Mouse (Mus musculus): Measurements from ENCODE around the gene Tspan3. TPM values are rescaled to one million over a fixed set of nuclear protein-coding genes. Genes with fewer than 3 reads are reported as not detected.

Tspan3 gene
- polyA plus RNA-seq, 1 experiment = 172 TPM

DNA sequence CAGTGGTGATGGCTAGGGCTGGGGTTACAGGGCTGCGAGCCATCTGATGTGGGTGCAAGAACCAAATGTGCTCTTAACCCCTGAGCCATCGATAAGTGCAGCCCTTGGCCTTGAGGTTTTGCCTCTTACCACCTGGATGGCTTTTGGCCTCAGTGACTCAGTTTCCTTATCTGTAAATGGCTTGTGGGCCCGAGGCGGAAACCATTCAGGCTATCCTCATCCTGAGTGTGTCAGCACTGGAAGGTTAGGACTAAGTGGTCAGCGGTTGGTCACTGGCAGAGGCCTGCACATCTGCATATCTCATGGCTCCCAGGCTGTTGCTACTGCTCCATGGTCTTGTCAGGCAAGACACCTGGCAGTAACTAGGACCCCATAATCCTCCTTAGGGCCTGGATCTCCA, 47.2 kb downstream of the Tspan3 start:
- DNase-seq (ENCODE audit: low spot score) = no peak

DNA sequence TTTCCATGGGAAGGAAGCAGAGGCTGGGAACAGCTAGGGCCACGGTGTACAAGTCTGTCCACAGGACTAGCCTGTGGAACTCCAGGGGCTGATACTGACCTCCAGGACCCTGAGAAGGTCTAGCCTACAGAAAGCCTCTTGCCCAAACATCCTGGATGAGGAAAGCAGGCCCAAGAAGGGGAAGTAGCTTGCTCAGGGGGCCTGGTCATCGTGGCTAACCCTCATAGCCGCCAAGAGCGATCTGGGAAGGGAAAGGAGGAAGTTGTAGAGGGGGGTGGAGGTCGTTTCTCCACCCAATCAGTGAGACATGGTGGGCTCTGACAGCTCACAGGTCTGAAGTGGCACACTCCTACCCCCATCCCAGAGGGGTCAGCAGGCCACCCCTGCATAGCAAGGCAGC, 57.1 kb downstream of the Tspan3 start:
- no peak for DNase-seq (ENCODE audit: low spot score)

DNA sequence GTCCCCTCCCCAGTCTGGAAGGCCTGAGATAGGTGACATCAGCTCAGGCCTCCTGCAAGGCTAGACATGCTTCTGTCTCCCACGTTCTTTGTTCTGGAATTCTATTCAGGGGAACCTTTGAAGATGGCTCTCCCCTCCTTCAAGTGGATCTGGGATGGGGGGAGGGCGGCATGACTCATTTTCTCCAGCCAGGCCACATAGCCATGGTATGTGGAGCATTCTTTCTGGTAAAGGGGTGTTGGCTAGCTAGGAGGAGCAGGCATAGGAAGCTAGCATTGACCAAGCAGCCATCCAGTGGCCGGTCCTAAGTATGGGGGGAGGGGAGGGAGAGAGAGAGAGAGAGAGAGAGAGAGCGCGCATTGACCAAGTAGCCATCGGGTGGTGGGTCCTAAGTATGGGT, 57.8 kb downstream of the Tspan3 start:
- no peak for DNase-seq (ENCODE audit: low spot score)

- DNase-seq (ENCODE audit: low spot score) = no peak
Measured at GRCm38 (mm10) chr9:56106274-56107072, 58.8 kb downstream of the Tspan3 start.

GRCm38 (mm10) chr9:56104921-56105320, 60.4 kb downstream of the Tspan3 start:
- no peak for DNase-seq (ENCODE audit: low spot score)

- no peak for DNase-seq (ENCODE audit: low spot score)
Measured at GRCm38 (mm10) chr9:56101022-56101421, 64.3 kb downstream of the Tspan3 start.

- DNase-seq (ENCODE audit: low spot score) = no peak
Measured at GRCm38 (mm10) chr9:56100041-56100522, 65.2 kb downstream of the Tspan3 start.

DNA sequence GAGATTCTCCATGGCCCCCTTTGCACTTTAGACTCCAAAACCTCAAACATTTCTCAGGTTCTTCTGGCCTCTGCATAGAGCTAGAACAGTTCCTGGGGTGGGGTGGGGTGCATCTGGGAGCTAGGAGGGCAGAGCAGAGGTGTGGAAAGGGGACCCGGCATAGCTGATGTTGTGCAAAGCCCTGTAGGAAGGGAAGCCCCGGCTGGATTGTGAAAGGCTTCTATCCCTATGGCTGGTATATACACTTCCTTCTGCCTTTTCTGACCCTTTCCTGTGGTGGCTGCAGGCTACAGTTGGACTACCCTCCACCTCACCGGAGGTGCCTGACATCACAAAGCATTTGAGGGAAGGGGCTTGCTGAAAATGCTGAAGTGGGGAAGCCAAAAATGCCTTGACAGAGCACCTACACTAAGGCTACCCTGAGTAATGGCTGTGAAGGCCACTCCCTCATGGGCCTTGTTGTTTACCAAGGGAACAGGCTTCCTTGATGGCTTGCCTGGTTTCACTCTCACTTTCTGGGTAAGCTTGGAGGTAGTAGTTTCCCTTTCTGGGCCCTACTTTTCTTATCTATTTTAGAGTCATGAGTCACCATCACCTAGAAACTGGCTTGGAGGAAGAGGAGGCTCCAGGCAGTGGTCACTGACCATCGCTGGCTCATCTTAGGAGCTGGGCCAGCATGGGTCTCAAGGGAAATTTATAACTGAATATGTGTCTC, 67.5 kb downstream of the Tspan3 start:
- DNase-seq (ENCODE audit: low spot score) = no peak

DNA sequence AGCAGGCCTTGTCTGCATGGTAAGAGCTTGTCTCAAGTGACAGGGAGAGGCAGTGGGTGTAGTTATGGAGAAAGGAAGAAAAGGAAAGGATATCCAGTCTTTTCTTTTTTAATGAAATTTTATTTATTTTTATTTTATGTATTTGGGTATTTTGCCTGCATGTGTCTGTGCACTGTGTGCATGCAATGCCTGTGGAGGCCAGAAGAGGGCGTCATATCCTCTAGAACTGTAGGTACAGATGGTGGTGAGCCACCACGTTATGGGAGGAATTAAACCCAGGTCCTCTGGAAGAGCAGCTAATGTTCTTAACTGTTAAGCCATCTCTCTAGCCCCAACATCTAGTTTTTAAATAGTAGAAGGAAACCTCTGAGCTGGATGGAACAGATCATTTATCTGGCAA, 73.2 kb downstream of the Tspan3 start:
- no peak for DNase-seq (ENCODE audit: low spot score)

DNA sequence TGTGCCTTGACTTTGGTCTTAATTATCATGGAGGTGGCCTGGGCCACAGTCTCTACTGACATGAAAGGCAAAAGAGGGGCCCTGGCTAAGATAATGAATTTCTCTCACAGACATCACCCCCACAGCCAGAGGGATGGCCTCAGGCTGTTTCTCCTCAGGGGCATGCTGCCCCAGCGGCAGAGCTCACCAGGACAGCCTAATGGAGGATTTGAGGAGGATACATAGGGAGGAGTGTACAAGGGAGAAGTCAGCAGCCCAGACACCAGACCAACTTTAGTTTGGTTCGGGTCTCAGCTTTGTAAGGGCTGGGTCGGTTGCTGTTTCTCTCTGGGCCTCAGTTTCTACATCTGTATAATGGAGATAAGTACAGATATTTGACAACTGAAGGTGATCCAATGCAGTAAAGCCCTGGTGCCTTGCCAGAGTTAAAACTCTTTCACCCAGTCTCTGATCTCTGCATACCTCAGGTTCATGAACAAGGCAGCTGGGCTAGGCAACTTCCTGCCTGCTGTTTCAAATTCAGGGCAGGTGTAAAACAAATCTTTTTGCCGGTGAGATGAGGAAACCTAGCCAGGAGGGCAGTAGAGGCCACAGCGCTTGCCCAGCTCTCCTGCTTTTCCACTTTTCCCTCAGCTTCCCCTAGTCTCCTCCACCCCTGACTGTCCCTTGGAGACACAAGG, 74.6 kb downstream of the Tspan3 start:
- no peak for DNase-seq (ENCODE audit: low spot score)

DNA sequence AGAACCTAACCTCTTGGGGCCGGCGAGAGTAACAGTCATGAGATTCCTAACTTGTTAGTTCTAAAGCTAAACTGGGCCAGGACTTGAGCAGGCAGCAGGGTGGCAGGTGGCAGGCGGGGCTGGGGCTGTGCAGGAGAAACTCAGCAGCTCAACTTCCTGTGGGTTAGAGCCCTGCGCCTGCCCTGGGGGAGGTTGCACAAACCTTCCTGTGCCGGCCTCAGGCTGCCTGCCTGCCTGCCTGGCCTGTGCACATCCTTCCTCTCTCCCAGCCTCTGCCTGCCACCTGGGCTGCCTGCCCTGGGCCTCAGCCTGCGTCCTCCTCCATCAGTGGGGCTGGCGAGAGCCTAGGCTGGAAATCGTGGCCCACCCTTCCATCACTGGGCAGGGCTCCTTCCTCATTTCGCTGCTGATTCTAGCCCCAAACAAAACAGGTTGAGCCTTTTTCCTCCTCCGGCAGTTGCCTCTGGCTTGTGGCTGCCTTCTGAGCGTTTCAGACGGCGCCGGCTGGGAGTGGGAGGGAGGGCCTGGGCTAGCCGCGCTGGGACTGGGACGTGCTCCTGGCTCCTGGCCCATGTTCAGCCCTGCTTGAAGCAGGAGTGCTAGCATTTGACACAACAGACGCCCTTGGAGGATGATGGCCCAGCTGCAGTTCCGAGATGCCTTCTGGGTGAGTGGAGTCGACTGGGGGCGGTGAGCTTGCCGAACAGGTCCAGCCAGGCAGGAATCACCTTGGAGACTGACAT, 75.3 kb downstream of the Tspan3 start, which contains the start of gene Pstpip1:
Pstpip1 (plus strand) TSS at position 185 of the 743 bp plus-strand sequence.
- peak; percentile 44 for DNase-seq (ENCODE audit: low spot score)

DNA sequence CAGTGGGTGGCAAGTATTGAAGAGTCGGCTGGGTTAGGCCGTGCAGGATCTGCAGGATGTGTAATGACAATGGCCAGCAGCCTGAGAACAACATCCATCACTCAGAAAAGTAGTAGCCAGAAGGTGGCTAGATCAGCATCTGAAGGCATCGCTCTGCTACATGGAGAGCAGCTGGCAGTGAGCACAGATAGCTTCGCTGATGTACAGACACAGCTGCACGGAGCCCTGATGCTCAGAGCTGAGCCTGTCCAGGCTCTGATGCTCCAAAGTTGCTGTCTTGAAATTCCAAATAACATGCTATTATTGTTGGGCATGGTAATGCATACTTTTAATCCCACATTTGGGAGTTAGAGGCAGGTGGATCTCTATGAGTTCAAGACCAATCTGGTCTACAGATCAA, 78.8 kb downstream of the Tspan3 start:
- no peak for DNase-seq (ENCODE audit: low spot score)

Other genes with a start within 250 kb of the Tspan3 start
- gene Scaper, start 227.4 kb downstream of the Tspan3 start, polyA plus RNA-seq (2012; rRNA removed) = 5.2 and 7.3 TPM in 2 replicates
- gene 4930563M21Rik, start 154.9 kb downstream of the Tspan3 start, polyA plus RNA-seq (2012; rRNA removed) = not detected in 2 replicates
- 109 and 111 TPM in 2 replicates for gene Rcn2, start 123.6 kb downstream of the Tspan3 start, polyA plus RNA-seq (2012; rRNA removed)
- 7.7 and 8.4 TPM in 2 replicates for gene Pstpip1, start 75.5 kb downstream of the Tspan3 start, polyA plus RNA-seq (2012; rRNA removed)